Mouse (Mus musculus) midbrain, embryonic 16.5 days (tissue): Measurements from ENCODE around the gene Pdgfb. TPM values are rescaled to one million over a fixed set of nuclear protein-coding genes. Genes with fewer than 3 reads are reported as not detected.

Experiments
- ATAC-seq: fragments of 200-750 bp; cut with Nextera tagmentation; 2 replicates; pipeline ENCODE4 v1.8.0; 2017; ENCODE audit warnings: moderate TSS enrichment
- H3K27ac ChIP-seq: fragments of 300-500 bp; sonication (generic); 2 replicates; pipeline ENCODE4 v1.5.1; 2014; ENCODE audit warnings: mild to moderate bottlenecking, low read length, mixed read lengths
- H3K27me3 ChIP-seq: fragments of 300-500 bp; sonication (generic); 2 replicates; pipeline ENCODE4 v1.6.1; 2014; ENCODE audit warnings: low read depth, low read length, mixed read lengths; ENCODE audit not compliant: control insufficient read depth, insufficient read depth
- H3K36me3 ChIP-seq: fragments of 300-500 bp; sonication (generic); 2 replicates; pipeline ENCODE4 v1.6.1; 2014; ENCODE audit warnings: mild to moderate bottlenecking, low read length, moderate library complexity, mixed read lengths; ENCODE audit not compliant: control insufficient read depth, insufficient read depth
- H3K4me1 ChIP-seq: fragments of 300-500 bp; sonication (generic); 2 replicates; pipeline ENCODE4 v1.6.1; 2014; ENCODE audit warnings: mild to moderate bottlenecking, low read length, mixed read lengths; ENCODE audit not compliant: control insufficient read depth, insufficient read depth
- H3K4me2 ChIP-seq: fragments of 300-500 bp; sonication (generic); 2 replicates; pipeline ENCODE4 v1.6.1; 2014; ENCODE audit warnings: mild to moderate bottlenecking, low read length, mixed read lengths
- H3K4me3 ChIP-seq: fragments of 300-500 bp; sonication (generic); 2 replicates; pipeline ENCODE4 v1.5.1; 2014; ENCODE audit warnings: low read depth, mild to moderate bottlenecking, low read length, moderate library complexity, mixed read lengths
- H3K9ac ChIP-seq: fragments of 300-500 bp; sonication (generic); 2 replicates; pipeline ENCODE4 v1.6.1; 2014; ENCODE audit warnings: low read depth, low read length, mixed read lengths
- H3K9me3 ChIP-seq: fragments of 300-500 bp; sonication (generic); replicated peaks from 2 replicates; pipeline ENCODE4 v1.6.1; 2014; ENCODE audit warnings: mild to moderate bottlenecking, low read length, mixed read lengths; ENCODE audit not compliant: control insufficient read depth, poor library complexity, severe bottlenecking
- WGBS: fragments of 180-500 bp; shearing (Covaris S2); extraction: QIAGEN DNeasy Blood & Tissue Kit; methylation state at CpG from one replicate; pipeline ENCODE4 v1.1.7; 2014; 5-methylcytosine and 5-hydroxymethylcytosine counted together
- polyA plus RNA-seq: library from polyadenylated mRNA; unstranded; fragments of >200 nt; fragmentation: Nextera tagmentation; extraction: Ambion mirVana; gene quantifications from 2 replicates; pipeline ENCODE4 v1.2.1, GENCODE M21; 2015

Pdgfb gene
- polyA plus RNA-seq, 1 experiment from 2014 or later, result 6.8 TPM

DNA sequence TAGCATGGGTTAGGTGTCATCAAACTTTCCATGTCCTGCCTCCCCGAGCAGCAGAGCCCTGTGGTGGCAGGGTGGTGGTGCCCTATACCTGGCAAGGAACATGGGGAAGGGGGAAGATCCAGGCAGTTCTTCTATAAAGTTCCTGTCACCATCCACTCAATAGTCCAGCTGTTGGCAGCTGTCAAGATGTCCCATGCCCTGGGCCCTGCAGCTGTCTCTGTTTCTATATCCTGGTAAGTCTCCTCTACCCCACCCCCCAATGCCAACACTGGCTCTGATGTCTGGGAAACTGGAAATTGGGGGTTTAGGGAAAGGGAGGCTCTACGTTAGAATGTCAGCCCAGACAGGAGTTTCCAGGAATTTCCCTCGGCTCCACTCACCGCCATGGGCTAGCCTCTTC is 20.2 kb downstream of the Pdgfb start:
- Histone ChIP-seq H3K27me3 (no peaks in the 10 kb centered on the region), H3K4me1 (no peaks in the 10 kb centered on the region), H3K36me3 (no peaks in the 10 kb centered on the region), H3K9ac (no peak overlapping the region), H3K4me3 (no peak overlapping the region), H3K27ac (no peak overlapping the region), H3K4me2 (no peak overlapping the region), H3K9me3 (no peaks in the 10 kb centered on the region)
- ATAC-seq, result no peak
- 84% methylated on average over 4 of the region's 4 CpGs for WGBS

- Histone ChIP-seq H3K4me2 (no peak overlapping the region), H3K36me3 (no peaks in the 10 kb centered on the region), H3K4me1 (no peaks in the 10 kb centered on the region), H3K4me3 (no peak overlapping the region), H3K9ac (no peak overlapping the region), H3K27me3 (no peaks in the 10 kb centered on the region), H3K9me3 (no peaks in the 10 kb centered on the region), H3K27ac (no peak overlapping the region)
- ATAC-seq, result no peak
- whole genome bisulfite sequencing, result 76% methylated on average over 8 of the region's 8 CpGs
Observed at GRCm38 (mm10) chr15:79986182-79986581, 28.6 kb downstream of the Pdgfb start.

- no peak overlapping the region for H3K27ac ChIP-seq
- ATAC-seq, result no peak
- H3K4me1 ChIP-seq, result no peaks in the 10 kb centered on the region
- H3K9ac ChIP-seq, result no peak overlapping the region
- WGBS, result 58% methylated on average over 11 of the region's 11 CpGs
- H3K9me3 ChIP-seq, result no peaks in the 10 kb centered on the region
- H3K4me2 ChIP-seq, result no peak overlapping the region
- no peaks in the 10 kb centered on the region for H3K36me3 ChIP-seq
- no peaks in the 10 kb centered on the region for H3K27me3 ChIP-seq
- H3K4me3 ChIP-seq, result no peak overlapping the region
Observed at GRCm38 (mm10) chr15:79985471-79985870, 29.3 kb downstream of the Pdgfb start.

DNA sequence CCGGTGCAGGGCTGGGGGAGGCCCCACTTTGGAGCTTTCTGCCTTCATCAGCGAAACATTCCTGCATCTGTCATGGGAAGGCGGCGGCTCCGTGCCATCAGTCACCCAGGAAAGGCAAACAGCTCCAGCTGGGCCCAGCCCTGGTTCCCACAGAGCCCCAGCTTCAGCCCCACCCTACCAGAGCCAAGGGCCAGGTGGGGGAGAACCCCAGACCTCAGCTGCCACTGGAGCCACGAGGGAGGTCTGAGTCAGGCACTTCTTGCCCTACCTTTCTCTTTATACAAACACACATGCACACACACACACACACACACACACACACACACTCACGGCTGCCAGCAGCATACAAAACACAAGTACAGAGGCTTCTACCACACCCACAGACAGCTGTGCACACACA is 30.6 kb downstream of the Pdgfb start:
- no peak for ATAC-seq
- Histone ChIP-seq H3K4me2 (no peak overlapping the region), H3K27ac (no peak overlapping the region), H3K9me3 (no peaks in the 10 kb centered on the region), H3K36me3 (no peaks in the 10 kb centered on the region), H3K4me1 (no peaks in the 10 kb centered on the region), H3K4me3 (no peak overlapping the region), H3K9ac (0 out of 2 replicates have a peak overlapping the region, but pooled peaks have one; percentile 1), H3K27me3 (no peaks in the 10 kb centered on the region)
- WGBS, result 68% methylated on average over 7 of the region's 7 CpGs

GRCm38 (mm10) chr15:79980716-79981115 is 34.1 kb downstream of the Pdgfb start:
- Histone ChIP-seq H3K36me3 (no peaks in the 10 kb centered on the region), H3K27me3 (no peaks in the 10 kb centered on the region), H3K9me3 (no peaks in the 10 kb centered on the region), H3K9ac (no peak overlapping the region), H3K27ac (no peak overlapping the region), H3K4me2 (no peak overlapping the region), H3K4me1 (no peaks in the 10 kb centered on the region), H3K4me3 (no peak overlapping the region)
- 80% methylated on average over 11 of the region's 11 CpGs for WGBS
- no peak for ATAC-seq

GRCm38 (mm10) chr15:79972186-79972585 is 42.6 kb downstream of the Pdgfb start:
- Histone ChIP-seq H3K9me3 (no peaks in the 10 kb centered on the region), H3K4me2 (no peak overlapping the region), H3K36me3 (no peaks in the 10 kb centered on the region), H3K27me3 (no peaks in the 10 kb centered on the region), H3K4me3 (no peak overlapping the region), H3K27ac (no peak overlapping the region), H3K9ac (no peak overlapping the region), H3K4me1 (no peaks in the 10 kb centered on the region)
- ATAC-seq, result no peak
- WGBS, result 96% methylated on average over 11 of the region's 11 CpGs

DNA sequence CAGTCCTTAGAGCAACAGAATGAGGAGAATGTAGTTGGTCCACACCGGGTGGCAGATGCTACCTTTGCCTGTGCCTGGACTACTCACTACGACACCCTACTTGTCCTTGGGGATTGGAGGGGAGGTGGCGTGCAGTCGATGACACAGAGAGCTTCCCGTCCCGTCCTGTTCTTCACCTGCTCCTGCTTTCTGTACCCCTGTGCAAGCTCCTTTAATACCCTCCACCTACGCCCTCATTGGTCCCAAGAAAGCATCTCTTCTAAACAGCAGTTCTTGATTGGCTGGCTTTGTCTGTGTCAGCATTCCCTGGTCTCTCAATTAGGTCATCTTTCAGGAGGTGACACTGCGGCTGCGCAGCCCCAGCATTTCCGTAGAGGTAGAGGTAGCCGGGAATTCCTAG is 43.8 kb downstream of the Pdgfb start, which contains the start of gene Cbx7:
TSS of gene Cbx7 (minus strand) at position 180 of the 400 bp plus-strand sequence.
- WGBS, result 97% methylated on average over 11 of the region's 11 CpGs
- H3K9me3 ChIP-seq, result no peaks in the 10 kb centered on the region
- no peak within 1 kb of the TSS for H3K4me2 ChIP-seq
- H3K9ac ChIP-seq, result no peak within 1 kb of the TSS
- H3K27ac ChIP-seq, result no peak within 1 kb of the TSS
- H3K36me3 ChIP-seq, result no peaks in the 10 kb centered on the region
- H3K4me1 ChIP-seq, result no peaks in the 10 kb centered on the region
- H3K27me3 ChIP-seq, result no peaks in the 10 kb centered on the region
- no peak for ATAC-seq
- H3K4me3 ChIP-seq, result no peak within 1 kb of the TSS

DNA sequence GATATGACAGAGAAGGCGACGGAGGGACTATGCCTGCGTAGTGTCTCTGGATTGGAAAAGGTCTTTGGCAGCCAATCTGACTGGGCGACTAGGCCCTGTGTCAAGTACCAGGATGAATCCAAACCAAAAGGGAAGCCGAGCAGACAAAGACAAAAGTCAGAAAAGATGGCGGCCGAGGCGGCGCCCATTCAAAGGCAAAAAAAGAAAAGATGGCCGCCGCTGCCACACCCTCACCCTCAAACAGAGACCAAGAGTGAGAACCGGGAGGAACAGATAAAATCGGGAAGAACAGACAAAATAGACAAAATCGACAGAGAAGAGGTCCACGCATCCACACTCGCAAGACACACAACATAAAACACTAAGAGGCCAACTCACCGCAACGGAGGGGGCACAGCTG is 44.3 kb downstream of the Pdgfb start:
- no peak overlapping the region for H3K4me2 ChIP-seq
- ATAC-seq, result no peak
- no peaks in the 10 kb centered on the region for H3K36me3 ChIP-seq
- H3K4me1 ChIP-seq, result no peaks in the 10 kb centered on the region
- H3K9me3 ChIP-seq, result no peaks in the 10 kb centered on the region
- no peak overlapping the region for H3K9ac ChIP-seq
- WGBS, result 95% methylated on average over 18 of the region's 18 CpGs
- H3K27ac ChIP-seq, result no peak overlapping the region
- H3K4me3 ChIP-seq, result no peak overlapping the region
- H3K27me3 ChIP-seq, result no peaks in the 10 kb centered on the region

DNA sequence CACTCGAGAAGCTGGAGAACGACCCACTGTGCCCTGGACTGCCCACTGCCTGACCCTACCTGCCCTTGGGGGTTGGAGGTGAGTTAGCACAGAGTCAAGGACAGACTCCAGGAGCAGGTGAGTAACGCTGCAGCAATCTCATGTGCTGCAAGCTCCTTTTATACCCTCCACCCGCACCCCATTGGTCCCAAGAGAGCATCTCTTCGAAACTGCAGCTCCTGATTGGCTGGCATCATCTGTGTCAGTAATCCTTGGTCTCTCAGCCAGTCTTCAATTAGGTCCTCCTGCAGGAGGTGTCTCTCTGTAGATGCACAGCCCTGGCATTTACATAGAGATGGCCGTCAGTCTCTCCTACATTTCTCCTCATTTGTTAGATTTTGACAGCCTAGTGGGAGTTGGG is 47.4 kb downstream of the Pdgfb start:
- H3K27ac ChIP-seq, result no peak overlapping the region
- H3K4me1 ChIP-seq, result no peaks in the 10 kb centered on the region
- H3K4me3 ChIP-seq, result no peak overlapping the region
- H3K27me3 ChIP-seq, result no peaks in the 10 kb centered on the region
- H3K9me3 ChIP-seq, result no peaks in the 10 kb centered on the region
- no peak for ATAC-seq
- H3K36me3 ChIP-seq, result no peaks in the 10 kb centered on the region
- 81% methylated on average over 6 of the region's 6 CpGs for WGBS
- no peak overlapping the region for H3K4me2 ChIP-seq
- H3K9ac ChIP-seq, result no peak overlapping the region

- ATAC-seq, result no peak
- Histone ChIP-seq H3K36me3 (no peaks in the 10 kb centered on the region), H3K27ac (no peak overlapping the region), H3K4me1 (no peaks in the 10 kb centered on the region), H3K4me3 (no peak overlapping the region), H3K27me3 (no peaks in the 10 kb centered on the region), H3K9ac (no peak overlapping the region), H3K9me3 (no peaks in the 10 kb centered on the region), H3K4me2 (no peak overlapping the region)
- WGBS, result 94% methylated on average over 7 of the region's 7 CpGs
Observed at GRCm38 (mm10) chr15:79964376-79964775, 50.4 kb downstream of the Pdgfb start.
